Mouse (Mus musculus): ENCODE measurements around the gene Thumpd2. TPM values are rescaled to one million over a fixed set of nuclear protein-coding genes. Genes with fewer than 3 reads are reported as not detected.

The Thumpd2 gene
- polyA plus RNA-seq (2014; fragmentation: Nextera tagmentation; extraction: Ambion mirVana), result 15.0 and 15.8 TPM in 2 replicates

DNA sequence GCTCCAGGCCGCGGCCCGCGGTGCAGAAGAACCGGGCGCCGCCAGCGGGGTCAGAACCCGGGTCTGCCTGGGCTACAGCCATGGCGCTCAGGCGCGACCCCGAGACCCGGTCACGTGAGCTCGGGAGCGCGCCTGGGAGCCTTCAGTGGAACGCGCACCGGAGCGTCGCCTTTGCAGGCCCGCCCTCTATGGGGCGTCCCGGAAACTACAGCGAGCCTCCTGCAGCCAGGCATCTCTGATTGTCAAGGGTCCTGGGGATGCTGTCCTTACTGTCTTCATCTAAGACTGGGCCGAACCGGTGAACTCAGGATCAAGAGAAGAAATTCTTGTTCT lies at the start of gene Thumpd2:
Thumpd2 (minus strand) TSS at position 104 of the 333 bp plus-strand sequence.
- H3K27me3 ChIP-seq (ENCODE audit: control insufficient read depth, insufficient read depth, low read length), result no peaks in the 10 kb centered on the region
- no peaks in the 10 kb centered on the region for H3K4me1 ChIP-seq (ENCODE audit: control insufficient read depth, insufficient read depth, low read length)
- 2% methylated on average over 29 of the region's 29 CpGs for WGBS
- H3K9ac ChIP-seq (ENCODE audit: low read length), result peak within 1 kb of the TSS; percentile 96
- no peaks in the 10 kb centered on the region for H3K9me3 ChIP-seq (ENCODE audit: control insufficient read depth, low read length)
- H3K4me2 ChIP-seq (ENCODE audit: low read depth, severe bottlenecking), result peak within 1 kb of the TSS; percentile 49
- H3K36me3 ChIP-seq (ENCODE audit: control insufficient read depth, insufficient read depth, low read length), result no peaks in the 10 kb centered on the region; the same call in 1 of the 2 replicates
- H3K4me3 ChIP-seq (ENCODE audit: low read depth, low read length), result peak within 1 kb of the TSS; percentile 62
- no peak within 1 kb of the TSS for H3K27ac ChIP-seq (replicated peaks; ENCODE audit: low read depth, low read length)
- DNase-seq (ENCODE audit: low spot score) (peak; percentile 95), ATAC-seq (ENCODE audit: insufficient number of reproducible peaks, low FRiP score, low TSS enrichment, low read depth) (peak; percentile 89)

DNA sequence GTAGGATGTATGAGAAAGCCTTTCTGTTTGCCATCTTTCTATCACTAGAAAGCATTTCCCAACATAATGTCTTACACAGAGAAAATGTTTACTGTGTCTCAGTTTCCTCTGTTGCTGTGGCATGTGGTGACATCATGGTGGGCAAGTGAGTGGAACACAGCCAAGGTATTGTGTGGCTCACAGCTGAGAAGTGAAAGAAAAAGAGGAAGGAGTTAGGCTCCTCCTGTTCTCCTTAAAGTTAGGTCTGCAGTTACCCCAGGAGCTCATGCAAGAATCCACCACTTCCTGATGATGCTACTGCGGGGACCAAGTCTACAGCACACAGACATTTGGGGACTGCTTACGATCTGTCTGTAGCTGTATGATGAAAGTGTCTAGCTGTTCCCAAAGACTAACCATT lies 39.4 kb upstream of the Thumpd2 start:
- no peaks in the 10 kb centered on the region for H3K4me1 ChIP-seq (ENCODE audit: control insufficient read depth, insufficient read depth, low read length)
- no peak overlapping the region for H3K4me2 ChIP-seq (ENCODE audit: low read depth, severe bottlenecking)
- no peak for ATAC-seq (ENCODE audit: insufficient number of reproducible peaks, low FRiP score, low TSS enrichment, low read depth)
- H3K4me3 ChIP-seq (ENCODE audit: low read depth, low read length), result no peak overlapping the region
- no peaks in the 10 kb centered on the region for H3K27me3 ChIP-seq (ENCODE audit: control insufficient read depth, insufficient read depth, low read length)
- no peaks in the 10 kb centered on the region for H3K36me3 ChIP-seq (ENCODE audit: control insufficient read depth, insufficient read depth, low read length)
- H3K27ac ChIP-seq (replicated peaks; ENCODE audit: low read depth, low read length), result no peak overlapping the region
- no peak for DNase-seq (ENCODE audit: low spot score)
- WGBS, result 89% methylated on average over 2 of the region's 2 CpGs
- H3K9me3 ChIP-seq (ENCODE audit: control insufficient read depth, low read length), result no peaks in the 10 kb centered on the region
- H3K9ac ChIP-seq (ENCODE audit: low read length), result no peak overlapping the region

DNA sequence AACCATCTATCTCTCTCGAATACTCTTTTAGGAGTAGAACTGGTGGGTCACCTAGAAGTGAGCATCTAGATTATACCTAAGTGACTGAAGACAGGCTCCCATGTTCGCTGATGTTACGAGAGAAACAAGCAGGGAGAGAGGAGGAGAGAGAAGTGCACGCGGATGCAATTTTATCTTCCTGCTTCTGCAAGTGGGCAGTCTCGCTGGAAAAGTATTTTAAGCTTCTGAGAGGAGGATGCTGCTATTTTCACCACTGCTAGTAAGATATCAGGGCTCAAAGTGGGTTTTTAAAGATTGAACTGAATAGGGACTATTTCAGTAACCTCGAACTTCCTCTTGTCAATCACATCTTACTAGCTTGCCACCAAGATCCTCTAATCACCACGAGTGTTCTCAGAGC lies 38.0 kb upstream of the Thumpd2 start:
- Histone ChIP-seq H3K4me1 (ENCODE audit: control insufficient read depth, insufficient read depth, low read length) (no peaks in the 10 kb centered on the region), H3K9me3 (ENCODE audit: control insufficient read depth, low read length) (no peaks in the 10 kb centered on the region), H3K36me3 (ENCODE audit: control insufficient read depth, insufficient read depth, low read length) (no peaks in the 10 kb centered on the region), H3K27me3 (ENCODE audit: control insufficient read depth, insufficient read depth, low read length) (no peaks in the 10 kb centered on the region), H3K4me3 (ENCODE audit: low read depth, low read length) (no peak overlapping the region), H3K27ac (replicated peaks; ENCODE audit: low read depth, low read length) (no peak overlapping the region), H3K4me2 (ENCODE audit: low read depth, severe bottlenecking) (no peak overlapping the region), H3K9ac (ENCODE audit: low read length) (no peak overlapping the region)
- no peak for DNase-seq (ENCODE audit: low spot score)
- ATAC-seq (ENCODE audit: insufficient number of reproducible peaks, low FRiP score, low TSS enrichment, low read depth), result no peak
- 72% methylated on average over 8 of the region's 8 CpGs for WGBS

DNA sequence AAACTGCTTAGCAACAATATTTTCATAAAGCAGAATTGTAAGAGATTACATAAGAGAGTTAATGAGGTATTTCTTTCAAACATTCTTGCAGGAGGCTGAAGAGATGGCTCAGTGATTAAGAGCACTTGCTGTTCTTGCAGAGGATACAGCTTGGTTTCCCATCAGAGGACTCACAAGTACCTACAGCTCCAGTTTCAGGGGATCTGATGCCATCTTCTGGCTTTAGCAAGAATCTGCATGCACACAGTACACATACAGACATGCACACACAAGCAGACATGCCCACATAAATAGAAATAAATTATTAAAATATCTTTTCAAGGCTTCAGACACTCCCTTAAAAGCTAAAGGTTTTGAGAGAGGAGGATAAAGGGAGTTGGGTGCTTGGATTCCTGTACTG lies 33.6 kb upstream of the Thumpd2 start:
- H3K27ac ChIP-seq (replicated peaks; ENCODE audit: low read depth, low read length), result no peak overlapping the region
- no peak overlapping the region for H3K4me3 ChIP-seq (ENCODE audit: low read depth, low read length)
- ATAC-seq (ENCODE audit: insufficient number of reproducible peaks, low FRiP score, low TSS enrichment, low read depth), result no peak
- no peaks in the 10 kb centered on the region for H3K36me3 ChIP-seq (ENCODE audit: control insufficient read depth, insufficient read depth, low read length)
- no peak overlapping the region for H3K9ac ChIP-seq (ENCODE audit: low read length)
- no peaks in the 10 kb centered on the region for H3K27me3 ChIP-seq (ENCODE audit: control insufficient read depth, insufficient read depth, low read length)
- H3K4me2 ChIP-seq (ENCODE audit: low read depth, severe bottlenecking), result no peak overlapping the region
- H3K9me3 ChIP-seq (ENCODE audit: control insufficient read depth, low read length), result no peaks in the 10 kb centered on the region
- no peaks in the 10 kb centered on the region for H3K4me1 ChIP-seq (ENCODE audit: control insufficient read depth, insufficient read depth, low read length)
- no peak for DNase-seq (ENCODE audit: low spot score)

DNA sequence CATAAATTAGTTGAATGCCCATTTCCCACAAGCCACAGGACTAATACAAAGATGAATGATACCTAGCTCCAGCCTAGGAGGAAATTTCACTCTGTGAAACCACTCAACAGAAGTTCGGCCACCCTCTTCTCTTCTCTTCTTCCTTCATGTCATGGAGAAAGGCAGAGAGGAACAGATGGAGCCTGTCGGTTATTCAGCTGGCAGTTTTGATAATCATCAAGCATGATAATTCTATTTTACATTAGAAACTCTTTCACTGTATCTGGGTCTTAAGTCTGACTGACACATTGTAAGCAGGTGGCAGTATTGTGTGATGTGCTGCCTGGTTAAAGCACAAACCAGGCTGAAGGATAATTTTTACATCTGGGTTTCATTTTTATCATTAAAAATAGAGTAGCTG lies 31.6 kb upstream of the Thumpd2 start:
- H3K27ac ChIP-seq (replicated peaks; ENCODE audit: low read depth, low read length), result no peak overlapping the region
- H3K4me1 ChIP-seq (ENCODE audit: control insufficient read depth, insufficient read depth, low read length), result no peaks in the 10 kb centered on the region
- DNase-seq (ENCODE audit: low spot score), result no peak
- no peak overlapping the region for H3K9ac ChIP-seq (ENCODE audit: low read length)
- WGBS, result 81% methylated on average over 2 of the region's 2 CpGs
- H3K4me3 ChIP-seq (ENCODE audit: low read depth, low read length), result no peak overlapping the region
- no peaks in the 10 kb centered on the region for H3K27me3 ChIP-seq (ENCODE audit: control insufficient read depth, insufficient read depth, low read length)
- no peaks in the 10 kb centered on the region for H3K9me3 ChIP-seq (ENCODE audit: control insufficient read depth, low read length)
- no peak overlapping the region for H3K4me2 ChIP-seq (ENCODE audit: low read depth, severe bottlenecking)
- ATAC-seq (ENCODE audit: insufficient number of reproducible peaks, low FRiP score, low TSS enrichment, low read depth), result no peak
- H3K36me3 ChIP-seq (ENCODE audit: control insufficient read depth, insufficient read depth, low read length), result no peaks in the 10 kb centered on the region

DNA sequence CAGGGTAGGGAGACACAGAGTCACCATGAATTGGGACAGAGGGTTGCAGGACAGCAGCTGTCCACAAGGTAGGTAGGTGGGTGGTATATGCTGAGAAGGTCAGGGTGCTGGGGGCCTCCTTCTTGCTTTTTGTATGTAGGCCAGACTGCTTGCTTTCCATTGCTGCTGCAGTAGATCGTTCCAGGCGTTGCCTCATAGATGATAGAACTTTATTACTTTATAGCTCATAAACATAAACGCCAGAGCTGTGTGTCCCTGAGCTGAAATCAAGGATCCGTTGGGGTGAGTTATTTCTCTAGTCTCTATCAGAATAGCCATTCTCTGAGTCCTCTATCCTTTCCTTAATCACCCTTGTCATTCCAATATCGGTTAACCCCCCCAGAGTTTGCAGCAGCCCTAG lies 27.9 kb upstream of the Thumpd2 start:
- H3K4me1 ChIP-seq (ENCODE audit: control insufficient read depth, insufficient read depth, low read length), result no peaks in the 10 kb centered on the region
- no peak overlapping the region for H3K27ac ChIP-seq (replicated peaks; ENCODE audit: low read depth, low read length)
- H3K9me3 ChIP-seq (ENCODE audit: control insufficient read depth, low read length), result no peaks in the 10 kb centered on the region
- H3K4me3 ChIP-seq (ENCODE audit: low read depth, low read length), result no peak overlapping the region
- WGBS, result 70% methylated on average over 5 of the region's 5 CpGs
- ATAC-seq (ENCODE audit: insufficient number of reproducible peaks, low FRiP score, low TSS enrichment, low read depth), result no peak
- no peak overlapping the region for H3K4me2 ChIP-seq (ENCODE audit: low read depth, severe bottlenecking)
- no peak for DNase-seq (ENCODE audit: low spot score)
- H3K9ac ChIP-seq (ENCODE audit: low read length), result no peak overlapping the region
- H3K27me3 ChIP-seq (ENCODE audit: control insufficient read depth, insufficient read depth, low read length), result no peaks in the 10 kb centered on the region
- no peaks in the 10 kb centered on the region for H3K36me3 ChIP-seq (ENCODE audit: control insufficient read depth, insufficient read depth, low read length)

DNA sequence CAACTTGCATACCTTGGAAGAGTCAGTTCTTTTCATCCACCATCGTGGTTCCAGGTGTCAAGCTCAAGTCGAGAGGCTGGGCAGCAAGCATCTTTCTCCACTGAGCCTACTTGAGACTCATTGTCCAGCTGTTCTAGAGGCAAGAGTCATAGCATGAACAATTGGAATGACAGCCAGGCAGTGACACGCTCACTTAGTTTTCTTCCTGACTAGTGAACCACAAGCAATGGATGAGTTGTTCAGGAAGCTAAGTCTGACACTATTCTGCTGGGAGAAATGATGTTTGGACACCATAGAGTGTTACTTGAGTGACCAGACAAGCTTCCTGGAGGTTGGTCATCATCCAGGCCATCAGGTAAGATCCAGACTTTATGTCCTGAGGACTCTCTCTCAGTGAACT lies 24.0 kb upstream of the Thumpd2 start:
- WGBS, result 76% methylated on average over 3 of the region's 3 CpGs
- no peak overlapping the region for H3K9ac ChIP-seq (ENCODE audit: low read length)
- no peaks in the 10 kb centered on the region for H3K4me1 ChIP-seq (ENCODE audit: control insufficient read depth, insufficient read depth, low read length)
- no peaks in the 10 kb centered on the region for H3K9me3 ChIP-seq (ENCODE audit: control insufficient read depth, low read length)
- ATAC-seq (ENCODE audit: insufficient number of reproducible peaks, low FRiP score, low TSS enrichment, low read depth) (no peak), DNase-seq (ENCODE audit: low spot score) (no peak)
- H3K27ac ChIP-seq (replicated peaks; ENCODE audit: low read depth, low read length), result no peak overlapping the region
- H3K4me3 ChIP-seq (ENCODE audit: low read depth, low read length), result no peak overlapping the region
- no peak overlapping the region for H3K4me2 ChIP-seq (ENCODE audit: low read depth, severe bottlenecking)
- no peaks in the 10 kb centered on the region for H3K36me3 ChIP-seq (ENCODE audit: control insufficient read depth, insufficient read depth, low read length)
- H3K27me3 ChIP-seq (ENCODE audit: control insufficient read depth, insufficient read depth, low read length), result no peaks in the 10 kb centered on the region

DNA sequence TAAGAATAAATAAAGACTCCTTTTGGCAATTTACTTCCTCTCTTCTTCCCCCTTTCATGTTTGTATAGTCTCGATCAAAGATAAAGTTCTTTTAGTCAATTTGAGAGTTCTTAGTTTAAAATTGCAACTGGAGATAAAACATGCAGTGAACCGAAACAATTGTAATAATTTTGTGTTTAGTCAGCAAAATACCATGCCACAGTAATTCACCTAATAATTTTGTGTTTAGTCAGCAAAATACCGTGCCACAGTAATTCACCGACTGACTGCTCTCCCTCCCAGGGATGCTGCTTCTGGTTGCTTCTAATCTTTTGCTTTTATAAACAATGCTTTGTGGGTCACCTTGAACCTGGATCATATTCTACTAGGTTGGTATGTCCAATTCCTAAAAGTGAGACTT lies 22.9 kb upstream of the Thumpd2 start:
- no peak overlapping the region for H3K27ac ChIP-seq (replicated peaks; ENCODE audit: low read depth, low read length)
- no peaks in the 10 kb centered on the region for H3K9me3 ChIP-seq (ENCODE audit: control insufficient read depth, low read length)
- no peaks in the 10 kb centered on the region for H3K4me1 ChIP-seq (ENCODE audit: control insufficient read depth, insufficient read depth, low read length)
- DNase-seq (ENCODE audit: low spot score), result no peak
- H3K9ac ChIP-seq (ENCODE audit: low read length), result no peak overlapping the region
- no peak overlapping the region for H3K4me3 ChIP-seq (ENCODE audit: low read depth, low read length)
- H3K4me2 ChIP-seq (ENCODE audit: low read depth, severe bottlenecking), result no peak overlapping the region
- ATAC-seq (ENCODE audit: insufficient number of reproducible peaks, low FRiP score, low TSS enrichment, low read depth), result no peak
- no peaks in the 10 kb centered on the region for H3K36me3 ChIP-seq (ENCODE audit: control insufficient read depth, insufficient read depth, low read length)
- no peaks in the 10 kb centered on the region for H3K27me3 ChIP-seq (ENCODE audit: control insufficient read depth, insufficient read depth, low read length)
- WGBS, result 87% methylated on average over 4 of the region's 4 CpGs

DNA sequence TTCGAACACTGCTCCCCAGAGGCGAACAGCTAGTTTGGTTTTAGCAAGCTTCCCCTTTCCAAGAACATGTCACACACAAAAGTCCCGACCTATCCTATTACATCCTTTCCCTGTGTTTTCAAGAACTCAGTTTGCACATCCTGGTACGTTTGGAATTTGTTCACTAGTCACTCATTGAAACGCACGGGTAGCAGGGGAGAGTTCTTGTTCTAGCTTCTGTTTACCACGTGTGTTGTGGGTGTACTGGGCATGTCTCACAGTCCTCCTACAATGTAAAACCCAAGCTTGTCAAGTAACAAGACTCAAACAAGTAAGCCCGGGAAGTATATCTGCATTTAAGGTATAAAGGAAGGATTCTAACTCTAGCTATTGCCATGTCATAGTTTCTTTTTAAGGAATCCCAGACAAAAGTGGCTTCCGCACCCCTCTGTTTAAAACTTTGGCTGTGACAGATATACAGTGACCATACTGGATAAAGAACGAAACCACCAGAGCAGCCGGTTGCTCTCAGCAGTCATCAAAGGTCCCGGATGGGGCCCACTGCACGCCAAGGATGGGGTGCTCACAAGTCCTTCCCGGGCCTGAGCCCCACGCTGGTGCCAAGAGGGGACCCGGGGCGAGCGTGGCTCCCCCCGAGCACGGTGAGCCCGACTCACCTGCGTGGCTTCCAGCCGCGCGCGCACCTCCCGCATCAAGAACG lies 453 bp downstream of the Thumpd2 start:
- Histone ChIP-seq H3K27ac (replicated peaks; ENCODE audit: low read depth, low read length) (no peak overlapping the region), H3K4me3 (ENCODE audit: low read depth, low read length) (peak overlapping the region; percentile 62), H3K4me2 (ENCODE audit: low read depth, severe bottlenecking) (peak overlapping the region; percentile 49), H3K9me3 (ENCODE audit: control insufficient read depth, low read length) (no peaks in the 10 kb centered on the region), H3K9ac (ENCODE audit: low read length) (peak overlapping the region; percentile 96), H3K27me3 (ENCODE audit: control insufficient read depth, insufficient read depth, low read length) (no peaks in the 10 kb centered on the region), H3K36me3 (ENCODE audit: control insufficient read depth, insufficient read depth, low read length) (no peaks in the 10 kb centered on the region; the same call in 1 of the 2 replicates), H3K4me1 (ENCODE audit: control insufficient read depth, insufficient read depth, low read length) (no peaks in the 10 kb centered on the region)
- peak; percentile 29 for DNase-seq (ENCODE audit: low spot score)
- peak; percentile 85 for ATAC-seq (ENCODE audit: insufficient number of reproducible peaks, low FRiP score, low TSS enrichment, low read depth)
- 19% methylated on average over 28 of the region's 28 CpGs for WGBS

All from limb, embryonic 11.5 days (tissue).